Mouse (Mus musculus) heart, postnatal 25 days (tissue): ENCODE measurements at regions not wholly inside any gene's neighbourhood (a gene's known extent, or its start where the extent isn't known, plus 50 kb on each side); places are given as distances from the start of the nearest gene placed in this dataset.
A peak's percentile ranks its signal among the peaks of the same experiment; 100 is the strongest.
"Not testable (repeated sequence)": the region's sequence is repeated elsewhere in the genome, so short reads cannot be mapped to it uniquely, and the experiment has no call there.

Source experiments
- DNase-seq: peaks from one replicate; pipeline ENCODE4 v3.0.0; 2022; ENCODE audit warnings: low spot score
- intact Hi-C: fragments of 180-260 bp; cut with DNase I; formaldehyde crosslinking; loops from one replicate; pipeline ENCODE4 v1.15.1; 2025

- intact Hi-C loops: no loop called here
- DNase-seq: no peak
These were observed 79.9 kb downstream of the Fam43a start for GRCm38 (mm10) chr16:30679493-30679811.

GRCm38 (mm10) chr16:30681421-30681820, 81.9 kb downstream of the Fam43a start:
- no peak for DNase-seq
- intact Hi-C loops: no loop called here

DNA sequence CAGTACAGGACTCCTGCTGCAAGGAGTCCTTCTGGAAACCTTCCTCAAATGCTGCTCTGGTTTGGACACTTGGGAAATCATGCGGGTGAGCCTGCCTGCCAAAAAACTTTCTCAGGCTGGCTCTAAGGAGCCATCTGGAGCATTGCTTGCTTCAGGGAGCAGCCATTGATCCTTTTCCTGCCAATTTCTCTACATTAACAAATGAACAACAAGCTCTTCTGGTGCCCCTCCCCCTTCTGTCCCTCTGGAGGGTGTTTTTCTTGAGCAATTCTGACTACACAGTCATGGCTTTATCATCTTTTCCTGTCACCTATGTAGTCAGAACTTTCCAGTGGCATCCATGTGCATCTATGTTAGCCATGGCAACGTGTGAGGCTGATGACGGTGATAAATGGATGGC, 84.5 kb downstream of the Fam43a start:
- DNase-seq: no peak
- intact Hi-C loops: no loop called here

DNA sequence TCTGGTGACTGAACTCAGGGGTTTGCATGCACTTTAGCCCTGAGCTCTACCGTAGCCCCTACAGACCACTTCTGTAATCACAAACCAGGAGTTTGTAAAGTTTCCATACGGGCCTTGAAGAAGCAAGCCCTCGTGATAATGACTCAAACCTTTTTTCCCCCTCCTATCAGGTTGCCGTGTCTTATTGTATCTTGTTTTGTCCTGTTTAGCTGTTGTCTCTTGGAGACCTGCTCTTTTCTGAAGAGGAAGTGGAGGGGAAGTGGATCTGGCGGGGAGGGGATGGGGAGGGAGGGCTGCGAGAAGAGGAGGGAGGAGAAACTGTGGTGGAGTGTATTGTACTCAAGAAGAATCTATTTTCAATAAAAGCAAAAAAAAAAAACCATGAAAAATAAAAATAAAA, 87.0 kb downstream of the Fam43a start:
- intact Hi-C loops: no loop called here
- DNase-seq: no peak

DNA sequence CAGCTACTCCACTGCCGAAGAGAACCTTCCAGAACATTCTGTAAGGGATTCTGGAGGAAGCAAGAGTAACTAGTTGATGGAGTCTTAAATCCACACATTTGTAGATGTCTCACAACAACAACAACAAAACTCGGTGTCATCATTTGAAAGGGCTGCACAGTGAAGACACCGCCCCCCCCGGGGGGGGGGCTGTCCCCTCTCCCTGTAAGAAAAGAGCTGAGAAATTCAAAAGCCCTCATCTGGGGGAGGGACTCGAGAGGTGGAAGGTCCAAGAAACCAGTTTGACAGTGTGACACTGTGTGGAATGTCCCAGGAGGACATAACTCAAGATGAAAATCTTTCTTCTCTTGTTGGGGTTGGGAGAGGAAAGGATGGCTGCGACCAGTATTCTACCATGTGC, 87.7 kb downstream of the Fam43a start:
- DNase-seq: no peak
- intact Hi-C loops: no loop called here

DNA sequence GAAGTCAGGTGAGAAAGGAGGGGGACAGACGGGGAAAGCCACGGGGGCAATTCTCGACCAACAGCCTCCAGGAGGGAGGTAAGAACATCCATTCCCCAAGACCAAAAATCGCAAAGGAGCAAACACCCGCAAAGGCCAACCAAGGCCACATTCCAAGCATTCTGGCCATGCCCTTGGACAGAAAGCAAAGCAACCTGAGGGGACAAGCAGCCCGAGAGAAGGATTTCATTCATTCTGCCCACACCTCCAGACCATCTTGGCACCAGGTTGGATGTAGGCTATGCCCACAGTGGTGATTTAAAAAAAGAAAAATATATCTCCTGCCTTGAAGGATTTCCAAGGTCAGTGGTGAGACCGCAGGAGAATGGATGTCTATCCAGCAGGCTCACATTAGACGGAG, 88.2 kb downstream of the Fam43a start:
- intact Hi-C loops: no loop called here

GRCm38 (mm10) chr16:30690531-30690930, 91.0 kb downstream of the Fam43a start:
- intact Hi-C loops: loop anchor here (5.0 kb wide), 2 partner anchors 132 to 287 kb away; no protein-coding TSS in a partner anchor
- DNase-seq: no peak

More for the DNA sequence above, 88.2 kb downstream of the Fam43a start:
- DNase-seq: no peak

GRCm38 (mm10) chr16:30691964-30692363, 92.4 kb downstream of the Fam43a start:
- DNase-seq: no peak
- intact Hi-C loops: loop anchor here (2.0 to 5.0 kb wide), 3 partner anchors 91 to 285 kb away; no protein-coding TSS in a partner anchor

- intact Hi-C loops: loop anchor here (2.0 to 5.0 kb wide), 3 partner anchors 92 to 285 kb away; no protein-coding TSS in a partner anchor
- DNase-seq: peak; percentile 47
These were observed 93.1 kb downstream of the Fam43a start for GRCm38 (mm10) chr16:30692541-30693141.

- intact Hi-C loops: loop anchor here (2.0 to 5.0 kb wide), 3 partner anchors 92 to 284 kb away; no protein-coding TSS in a partner anchor
- DNase-seq: no peak
These were observed 93.7 kb downstream of the Fam43a start for GRCm38 (mm10) chr16:30693206-30693605.

DNA sequence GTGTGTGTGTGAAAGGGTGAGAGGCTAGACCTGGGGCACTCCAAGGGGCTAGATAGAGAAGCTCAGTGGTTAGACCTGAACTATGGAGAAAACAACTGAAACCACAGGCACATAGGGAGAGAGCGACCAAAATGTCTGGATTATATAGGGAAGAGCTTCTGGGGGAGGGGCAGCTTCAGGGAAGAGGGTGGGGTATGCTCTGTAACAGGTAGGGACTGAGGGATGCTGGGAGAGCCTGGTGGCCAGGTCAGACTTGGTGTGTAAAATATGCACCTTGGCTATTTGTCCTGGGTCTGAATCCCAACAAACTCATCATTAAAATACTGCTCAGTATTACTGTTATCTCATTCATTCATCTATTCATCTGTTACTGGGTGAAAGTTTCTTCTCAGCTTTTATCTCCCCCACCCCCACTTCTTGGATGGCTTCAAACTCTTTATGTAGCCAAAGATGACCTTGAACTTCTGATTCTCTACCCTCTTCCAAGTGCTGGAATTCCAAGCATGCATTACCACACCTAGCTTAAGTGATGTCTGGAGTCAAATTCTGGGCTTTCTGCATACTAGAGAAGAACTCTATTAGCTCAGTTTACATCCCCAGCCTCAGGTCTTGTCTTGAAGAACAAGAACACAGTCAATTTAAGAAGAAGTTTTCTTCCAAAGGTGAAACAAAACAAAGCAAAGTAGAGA, 94.5 kb downstream of the Fam43a start:
- DNase-seq: no peak
- intact Hi-C loops: loop anchor here (2.0 to 5.0 kb wide), 3 partner anchors 93 to 283 kb away; no protein-coding TSS in a partner anchor

- DNase-seq: no peak
- intact Hi-C loops: no loop called here
These were observed 96.2 kb downstream of the Fam43a start for GRCm38 (mm10) chr16:30695691-30696090.

DNA sequence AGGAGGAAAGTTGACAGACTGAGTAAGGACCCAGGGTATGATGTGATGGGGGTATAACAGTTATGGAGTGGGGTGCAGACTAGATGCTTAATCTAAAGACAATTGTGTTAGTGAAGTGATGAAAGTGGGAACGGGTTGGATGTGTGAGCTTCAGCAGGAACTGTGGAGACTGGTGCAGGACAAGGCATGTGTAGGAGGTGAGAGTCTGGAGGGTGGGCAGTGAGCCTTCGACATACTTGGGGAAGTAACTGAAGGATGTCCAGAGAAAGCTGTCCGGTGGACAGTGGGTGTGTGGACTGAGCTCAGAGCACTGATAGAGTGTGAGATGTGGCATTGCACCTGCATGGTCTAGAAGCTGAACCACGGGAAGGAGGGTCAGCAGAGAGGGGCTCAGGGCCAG, 97.7 kb downstream of the Fam43a start:
- intact Hi-C loops: no loop called here
- DNase-seq: no peak

- no peak for DNase-seq
- intact Hi-C loops: no loop called here
These were observed 98.3 kb downstream of the Fam43a start for GRCm38 (mm10) chr16:30697806-30698205.

DNA sequence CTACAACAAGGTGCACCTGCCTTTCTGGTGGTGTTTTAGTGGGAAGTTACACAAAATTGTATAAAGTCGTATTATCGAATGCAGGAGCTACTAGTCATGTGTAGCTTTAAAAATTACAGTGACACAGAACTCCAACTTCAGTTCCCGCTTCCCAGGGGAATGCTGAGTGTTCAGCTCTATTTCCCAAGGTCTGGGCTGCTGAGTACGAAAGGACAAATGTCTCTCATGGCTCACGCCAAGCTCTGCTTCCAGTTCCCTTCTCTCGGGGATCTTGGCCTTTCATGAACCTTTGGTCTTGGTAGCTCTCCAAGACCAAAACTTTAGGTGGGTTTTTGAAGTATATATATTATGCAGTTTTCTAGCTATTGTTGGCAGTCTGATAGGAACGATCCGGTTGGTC, 104.3 kb downstream of the Fam43a start:
- intact Hi-C loops: no loop called here
- no peak for DNase-seq

GRCm38 (mm10) chr16:30709501-30709900, 110.0 kb downstream of the Fam43a start:
- intact Hi-C loops: no loop called here
- DNase-seq: no peak

DNA sequence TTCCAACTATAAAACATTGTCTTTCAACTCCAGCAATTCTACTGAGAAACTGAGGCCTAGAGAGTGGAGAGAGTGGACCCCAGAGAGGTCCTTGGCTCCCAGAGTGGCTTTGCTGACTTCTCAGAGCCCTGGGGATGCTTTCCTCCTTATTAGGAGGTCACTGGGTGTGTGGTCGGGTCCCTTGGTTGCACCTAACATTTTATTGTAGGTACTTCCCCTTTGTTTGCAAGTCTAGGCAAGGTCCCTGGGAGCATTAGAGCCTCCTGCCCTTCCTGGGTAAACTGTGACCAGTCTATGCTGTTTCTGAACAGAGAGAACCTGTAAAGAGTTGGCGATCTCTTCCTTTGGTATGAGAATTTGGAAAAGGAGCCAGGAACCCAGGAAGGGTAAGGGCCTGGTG, 110.5 kb downstream of the Fam43a start:
- intact Hi-C loops: no loop called here
- DNase-seq: no peak

GRCm38 (mm10) chr16:30712570-30712969, 113.0 kb downstream of the Fam43a start:
- DNase-seq: no peak
- intact Hi-C loops: no loop called here

DNA sequence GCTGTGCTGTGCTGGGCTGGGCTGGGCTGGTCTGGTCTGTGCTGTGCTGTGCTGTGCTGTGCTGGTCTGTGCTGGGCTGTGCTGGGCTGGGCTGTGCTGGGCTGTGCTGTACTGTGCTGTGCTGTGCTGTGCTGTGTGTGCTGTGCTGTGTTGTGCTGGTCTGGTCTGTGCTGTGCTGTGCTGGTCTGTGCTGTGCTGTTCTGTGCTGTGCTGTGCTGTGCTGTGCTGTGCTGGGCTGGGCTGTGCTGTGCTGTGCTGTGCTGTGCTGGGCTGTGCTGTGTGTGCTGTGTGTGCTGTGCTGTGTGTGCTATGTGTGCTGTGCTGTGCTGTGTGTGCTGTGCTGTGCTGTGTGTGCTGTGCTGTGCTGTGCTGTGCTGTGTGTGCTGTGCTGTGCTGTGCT, 118.1 kb downstream of the Fam43a start:
- intact Hi-C loops, DNase-seq: not testable (repeated sequence)

DNA sequence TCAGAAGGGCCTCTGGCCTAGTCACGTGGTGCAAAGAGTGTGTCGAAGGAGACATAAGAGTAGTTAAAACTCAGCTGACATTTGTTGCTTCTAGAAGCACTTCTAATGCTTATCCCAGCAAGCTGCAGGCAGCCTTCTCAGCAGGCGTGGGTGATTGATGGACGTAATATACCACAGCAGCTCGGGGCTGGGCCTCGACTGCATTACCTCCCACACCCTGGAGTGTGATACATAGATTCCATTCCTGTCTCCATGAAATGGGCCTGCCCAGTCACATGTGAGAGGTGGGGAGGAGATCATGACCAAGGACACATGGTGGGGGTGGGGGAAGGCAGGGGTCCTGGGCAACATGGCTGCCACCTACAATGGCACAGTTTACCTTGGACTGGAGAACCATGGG, 121.3 kb downstream of the Fam43a start:
- intact Hi-C loops: no loop called here
- DNase-seq: no peak

- intact Hi-C loops: no loop called here
- DNase-seq: no peak
These were observed 121.7 kb downstream of the Fam43a start for GRCm38 (mm10) chr16:30721223-30721622.

GRCm38 (mm10) chr16:30722372-30722771, 122.8 kb downstream of the Fam43a start:
- no peak for DNase-seq
- intact Hi-C loops: no loop called here
